8 mouse cellular contexts compared by ENCODE assay signal in genomic region chr6:88123150-88123857, GRCm38 (mm10). TPM values are rescaled to one million over a fixed set of nuclear protein-coding genes. Genes with fewer than 3 reads are reported as not detected.
DNase-seq lines count a peak whose midpoint lies in the region; ATAC-seq and TF ChIP-seq lines count a peak whose summit lies in the region.

No protein-coding gene starts in this region.

- H3K4me3 ChIP-seq in heart, embryonic 10.5 days: peak overlapping the region; percentile 43
- peak overlapping the region; percentile 24 for H3K4me3 ChIP-seq in ES-Bruce4 (ENCODE audit: low read depth, low read length)
- H3K4me3 ChIP-seq in embryonic facial prominence, embryonic 12.5 days: 0 out of 2 replicates have a peak overlapping the region, but pooled peaks have one; percentile 4
- no peak overlapping the region for H3K4me3 ChIP-seq in intestine, embryonic 16.5 days (ENCODE audit: low read length)
- H3K4me3 ChIP-seq in midbrain, embryonic 13.5 days (replicated peaks): no peak overlapping the region

- peak; percentile 91 for TF ChIP-seq CTCF in ES-Bruce4 (IDR thresholded peaks at IDR 0.05; ENCODE audit: low read depth, low read length)

- no peaks in the 10 kb centered on the region for H3K9me3 ChIP-seq in heart, embryonic 10.5 days
- H3K9me3 ChIP-seq in ES-Bruce4 (replicated peaks; ENCODE audit: control insufficient read depth, insufficient read depth, low read length, poor library complexity, severe bottlenecking): no peaks in the 10 kb centered on the region
- H3K9me3 ChIP-seq in embryonic facial prominence, embryonic 12.5 days: 0 out of 2 replicates have a peak, but pooled peaks cover 4% of the 10 kb centered on the region
- no peaks in the 10 kb centered on the region; the same call in 1 of the 2 replicates for H3K9me3 ChIP-seq in intestine, embryonic 16.5 days (ENCODE audit: control insufficient read depth, low read length)
- H3K9me3 ChIP-seq in midbrain, embryonic 13.5 days: no peaks in the 10 kb centered on the region

- no peak overlapping the region for H3K9ac ChIP-seq in ES-Bruce4 (ENCODE audit: low read depth, poor library complexity, severe bottlenecking)
- 0 out of 2 replicates have a peak overlapping the region, but pooled peaks have one; percentile 24 for H3K9ac ChIP-seq in embryonic facial prominence, embryonic 12.5 days
- H3K9ac ChIP-seq in intestine, embryonic 16.5 days (ENCODE audit: low read depth, low read length): 0 out of 2 replicates have a peak overlapping the region, but pooled peaks have one; percentile 12
- H3K9ac ChIP-seq in midbrain, embryonic 13.5 days (replicated peaks): no peak overlapping the region

- H3K36me3 ChIP-seq in heart, embryonic 10.5 days: no peaks in the 10 kb centered on the region
- H3K36me3 ChIP-seq in ES-Bruce4 (ENCODE audit: control insufficient read depth, insufficient read depth, low read length, poor library complexity, severe bottlenecking): no peaks in the 10 kb centered on the region
- H3K36me3 ChIP-seq in embryonic facial prominence, embryonic 12.5 days: no peaks in the 10 kb centered on the region
- H3K36me3 ChIP-seq in intestine, embryonic 16.5 days (ENCODE audit: control insufficient read depth, insufficient read depth, low read length): no peaks in the 10 kb centered on the region
- H3K36me3 ChIP-seq in midbrain, embryonic 13.5 days: no peaks in the 10 kb centered on the region

- peaks cover 9% of the 10 kb centered on the region for H3K4me1 ChIP-seq in heart, embryonic 10.5 days
- peaks cover 2% of the 10 kb centered on the region for H3K4me1 ChIP-seq in ES-Bruce4 (ENCODE audit: control insufficient read depth, insufficient read depth, low read length)
- peaks cover 15% of the 10 kb centered on the region for H3K4me1 ChIP-seq in embryonic facial prominence, embryonic 12.5 days
- no peaks in the 10 kb centered on the region; the same call in 1 of the 2 replicates for H3K4me1 ChIP-seq in intestine, embryonic 16.5 days (ENCODE audit: control insufficient read depth, insufficient read depth, low read length)
- H3K4me1 ChIP-seq in midbrain, embryonic 13.5 days (replicated peaks): peaks cover 9% of the 10 kb centered on the region; the same call in 1 of the 2 replicates

- no peak for DNase-seq in heart, embryonic 10.5 days (ENCODE audit: low spot score)
- no peak for DNase-seq in heart, adult 9 months (ENCODE audit: low spot score in 2 of 2)
- DNase-seq in layer of hippocampus, postnatal 25 days (ENCODE audit: extremely low spot score in 1 of 2, low spot score in 1 of 2): no peak
- no peak for DNase-seq in adrenal gland, adult 8-10 months

- no peak overlapping the region for H3K27ac ChIP-seq in heart, embryonic 10.5 days
- H3K27ac ChIP-seq in ES-Bruce4 (ENCODE audit: insufficient read depth, low read length): peak overlapping the region; percentile 22; the same call in 1 of the 2 replicates
- H3K27ac ChIP-seq in embryonic facial prominence, embryonic 12.5 days: no peak overlapping the region
- H3K27ac ChIP-seq in intestine, embryonic 16.5 days (ENCODE audit: low read length): no peak overlapping the region
- no peak overlapping the region for H3K27ac ChIP-seq in midbrain, embryonic 13.5 days

- H3K4me2 ChIP-seq in embryonic facial prominence, embryonic 12.5 days (replicated peaks): peak overlapping the region; percentile 34
- 0 out of 2 replicates have a peak overlapping the region, but pooled peaks have one; percentile 24 for H3K4me2 ChIP-seq in intestine, embryonic 16.5 days (ENCODE audit: low read depth, low read length)
- H3K4me2 ChIP-seq in midbrain, embryonic 13.5 days (replicated peaks): peak overlapping the region; percentile 34

- no peak for TF ChIP-seq POLR2A in ES-Bruce4 (IDR thresholded peaks at IDR 0.05; ENCODE audit: insufficient read depth, low read length)

- H3K27me3 ChIP-seq in heart, embryonic 10.5 days (ENCODE audit: insufficient read depth, poor library complexity, severe bottlenecking): peaks cover 32% of the 10 kb centered on the region; the same call in 1 of the 2 replicates
- H3K27me3 ChIP-seq in ES-Bruce4 (ENCODE audit: control insufficient read depth, insufficient read depth, low read length, poor library complexity, severe bottlenecking): no peaks in the 10 kb centered on the region
- no peaks in the 10 kb centered on the region for H3K27me3 ChIP-seq in embryonic facial prominence, embryonic 12.5 days
- 0 out of 2 replicates have a peak, but pooled peaks cover 2% of the 10 kb centered on the region for H3K27me3 ChIP-seq in intestine, embryonic 16.5 days (replicated peaks; ENCODE audit: control insufficient read depth, insufficient read depth, low read length)
- H3K27me3 ChIP-seq in midbrain, embryonic 13.5 days: no peaks in the 10 kb centered on the region

- WGBS in heart, embryonic 10.5 days: 47% methylated on average over 11 of the region's 11 CpGs
- 39% methylated on average over 11 of the region's 11 CpGs for WGBS in embryonic facial prominence, embryonic 12.5 days
- 42% methylated on average over 11 of the region's 11 CpGs for WGBS in intestine, embryonic 16.5 days
- 42% methylated on average over 11 of the region's 11 CpGs for WGBS in midbrain, embryonic 13.5 days

- ATAC-seq in embryonic facial prominence, embryonic 12.5 days (ENCODE audit: insufficient number of reproducible peaks, insufficient read depth, low FRiP score, low TSS enrichment): no peak
- peak; percentile 39 for ATAC-seq in intestine, embryonic 16.5 days
- ATAC-seq in midbrain, embryonic 13.5 days: no peak; the same call in none of the 2 replicates

- no peak for TF ChIP-seq EP300 in ES-Bruce4 (IDR thresholded peaks at IDR 0.05; ENCODE audit: insufficient read depth, low read depth, low read length)

RNA-seq across cellular contexts. Expression of gene Rpn1, which starts 39.0 kb away (rescaled TPM):
- 268 and 346 TPM in 2 replicates for polyA plus RNA-seq in heart, embryonic 10.5 days (2016; fragmentation: Nextera tagmentation; extraction: Ambion mirVana)
- polyA plus RNA-seq in ES-Bruce4 (2011; ENCODE audit: insufficient read depth, insufficient read length, low read depth, missing spikeins): 222 and 238 TPM in 2 replicates
- polyA plus RNA-seq in embryonic facial prominence, embryonic 12.5 days (2016; fragmentation: Nextera tagmentation; extraction: Ambion mirVana): 345 and 352 TPM in 2 replicates
- 453 and 462 TPM in 2 replicates for polyA plus RNA-seq in intestine, embryonic 16.5 days (2015; fragmentation: Nextera tagmentation; extraction: Ambion mirVana)
- 257 TPM in 2 replicates for polyA plus RNA-seq in midbrain, embryonic 13.5 days (2015; fragmentation: Nextera tagmentation; extraction: Ambion mirVana)
- total RNA-seq in layer of hippocampus, postnatal 25 days (2021): 100 to 1,000 TPM; 166 to 175 TPM
- 100 to 1,000 TPM; 275 to 361 (median 317) TPM for total RNA-seq in adrenal gland, adult 8-10 months (2022)

Comparison
In these comparisons a context has a peak if more than half of its experiments do, and no peak if none do; other contexts are left out.
1. H3K4me3 ChIP-seq: peak in heart, embryonic 10.5 days (single experiment), ES-Bruce4 (single experiment) and embryonic facial prominence, embryonic 12.5 days (single experiment); none in intestine, embryonic 16.5 days (single experiment) and midbrain, embryonic 13.5 days (single experiment).
2. H3K9ac ChIP-seq: peak in embryonic facial prominence, embryonic 12.5 days (single experiment) and intestine, embryonic 16.5 days (single experiment); none in ES-Bruce4 (single experiment) and midbrain, embryonic 13.5 days (single experiment).
3. Peak in every context shown above with its lines, with median percentiles within 50 percentile points of each other: H3K4me2 ChIP-seq.